Mouse (Mus musculus): Measurements from ENCODE around the gene Sh3gl2.

Gene Sh3gl2

GRCm38 (mm10) chr4:85416466-85416865 lies 211.5 kb downstream of the Sh3gl2 start:
- DNase-seq (ENCODE audit: low spot score) = no peak

- DNase-seq (ENCODE audit: low spot score) = no peak
Observed at GRCm38 (mm10) chr4:85420429-85420828, 215.5 kb downstream of the Sh3gl2 start.

GRCm38 (mm10) chr4:85426211-85426610 lies 221.3 kb downstream of the Sh3gl2 start:
- DNase-seq (ENCODE audit: low spot score) = no peak

GRCm38 (mm10) chr4:85432786-85433185 lies 227.9 kb downstream of the Sh3gl2 start:
- DNase-seq (ENCODE audit: low spot score) = no peak

- DNase-seq (ENCODE audit: low spot score) = no peak
Observed at GRCm38 (mm10) chr4:85434734-85435133, 229.8 kb downstream of the Sh3gl2 start.

- DNase-seq (ENCODE audit: low spot score) = no peak
Observed at GRCm38 (mm10) chr4:85438813-85439212, 233.9 kb downstream of the Sh3gl2 start.

- DNase-seq (ENCODE audit: low spot score) = no peak
Observed at GRCm38 (mm10) chr4:85483586-85483985, 278.7 kb downstream of the Sh3gl2 start.

- no peak for DNase-seq (ENCODE audit: low spot score)
Observed at GRCm38 (mm10) chr4:85486316-85486946, 281.5 kb downstream of the Sh3gl2 start.

GRCm38 (mm10) chr4:85505718-85506117 lies 300.8 kb downstream of the Sh3gl2 start:
- no peak for DNase-seq (ENCODE audit: low spot score)

GRCm38 (mm10) chr4:85506976-85507375 lies 302.1 kb downstream of the Sh3gl2 start:
- no peak for DNase-seq (ENCODE audit: low spot score)

GRCm38 (mm10) chr4:85507491-85507890 lies 302.6 kb downstream of the Sh3gl2 start:
- DNase-seq (ENCODE audit: low spot score) = no peak

- peak; percentile 22 for DNase-seq (ENCODE audit: low spot score)
Observed at GRCm38 (mm10) chr4:85513288-85513687, 308.4 kb downstream of the Sh3gl2 start.

GRCm38 (mm10) chr4:85513792-85514191 lies 308.9 kb downstream of the Sh3gl2 start, which contains the start of gene Adamtsl1:
Adamtsl1 (plus strand) TSS chr4:85514172.
- DNase-seq (ENCODE audit: low spot score) = no peak

GRCm38 (mm10) chr4:85514205-85514681 lies 309.3 kb downstream of the Sh3gl2 start:
- peak; percentile 13 for DNase-seq (ENCODE audit: low spot score)

- no peak for DNase-seq (ENCODE audit: low spot score)
Observed at GRCm38 (mm10) chr4:85526966-85527566, 322.1 kb downstream of the Sh3gl2 start.

- DNase-seq (ENCODE audit: low spot score) = no peak
Observed at GRCm38 (mm10) chr4:85529852-85530251, 324.9 kb downstream of the Sh3gl2 start.

GRCm38 (mm10) chr4:85539677-85540076 lies 334.8 kb downstream of the Sh3gl2 start:
- DNase-seq (ENCODE audit: low spot score) = no peak

GRCm38 (mm10) chr4:85543221-85543620 lies 338.3 kb downstream of the Sh3gl2 start:
- no peak for DNase-seq (ENCODE audit: low spot score)

GRCm38 (mm10) chr4:85554696-85555095 lies 349.8 kb downstream of the Sh3gl2 start:
- no peak for DNase-seq (ENCODE audit: low spot score)

GRCm38 (mm10) chr4:85559753-85560152 lies 354.8 kb downstream of the Sh3gl2 start:
- no peak for DNase-seq (ENCODE audit: low spot score)

- DNase-seq (ENCODE audit: low spot score) = no peak
Observed at GRCm38 (mm10) chr4:85585426-85585825, 380.5 kb downstream of the Sh3gl2 start.

GRCm38 (mm10) chr4:85588928-85589327 lies 384.0 kb downstream of the Sh3gl2 start:
- DNase-seq (ENCODE audit: low spot score) = no peak

GRCm38 (mm10) chr4:85591037-85591436 lies 386.1 kb downstream of the Sh3gl2 start:
- DNase-seq (ENCODE audit: low spot score) = no peak

GRCm38 (mm10) chr4:85594159-85594558 lies 389.2 kb downstream of the Sh3gl2 start:
- DNase-seq (ENCODE audit: low spot score) = no peak
